Mouse (Mus musculus) embryonic facial prominence, embryonic 12.5 days (tissue): ENCODE results near the gene Tfg. TPM values are rescaled to one million over a fixed set of nuclear protein-coding genes. Genes with fewer than 3 reads are reported as not detected.

Source experiments
- ATAC-seq: fragments of 200-750 bp; cut with Nextera tagmentation; 2 replicates; pipeline ENCODE4 v1.8.0; 2017; ENCODE audit not compliant: insufficient number of reproducible peaks, insufficient read depth, low FRiP score, low TSS enrichment
- H3K27ac ChIP-seq: fragments of 300-500 bp; sonication (generic); 2 replicates; pipeline ENCODE4 v1.5.1; 2016; ENCODE audit warnings: mild to moderate bottlenecking
- H3K27me3 ChIP-seq: fragments of 300-500 bp; sonication (generic); 2 replicates; pipeline ENCODE4 v1.6.1; 2016; ENCODE audit warnings: mild to moderate bottlenecking, moderate library complexity
- H3K36me3 ChIP-seq: fragments of 300-500 bp; sonication (generic); 2 replicates; pipeline ENCODE4 v1.6.1; 2016; ENCODE audit warnings: mild to moderate bottlenecking
- H3K4me1 ChIP-seq: fragments of 300-500 bp; sonication (generic); 2 replicates; pipeline ENCODE4 v1.6.1; 2016
- H3K4me2 ChIP-seq: fragments of 300-500 bp; sonication (generic); replicated peaks from 2 replicates; pipeline ENCODE4 v1.6.1; 2016; ENCODE audit warnings: mild to moderate bottlenecking, moderate library complexity
- H3K4me3 ChIP-seq: fragments of 300-500 bp; sonication (generic); 2 replicates; pipeline ENCODE4 v1.5.1; 2016; ENCODE audit warnings: mild to moderate bottlenecking
- H3K9ac ChIP-seq: fragments of 300-500 bp; sonication (generic); 2 replicates; pipeline ENCODE4 v1.6.1; 2016; ENCODE audit warnings: mild to moderate bottlenecking, moderate library complexity
- H3K9me3 ChIP-seq: fragments of 300-500 bp; sonication (generic); 2 replicates; pipeline ENCODE4 v1.6.1; 2016; ENCODE audit warnings: mild to moderate bottlenecking, moderate library complexity
- WGBS: fragments of 180-500 bp; shearing (Covaris S2); methylation state at CpG from one replicate; pipeline ENCODE4 v1.1.7; 2016; 5-methylcytosine and 5-hydroxymethylcytosine counted together
- polyA plus RNA-seq: library from polyadenylated mRNA; unstranded; fragments of >200 nt; fragmentation: Nextera tagmentation; extraction: Ambion mirVana; gene quantifications from 2 replicates; pipeline ENCODE4 v1.2.1, GENCODE M21; 2016

The Tfg gene
- polyA plus RNA-seq, 1 experiment from 2014 or later, result 136 TPM

DNA sequence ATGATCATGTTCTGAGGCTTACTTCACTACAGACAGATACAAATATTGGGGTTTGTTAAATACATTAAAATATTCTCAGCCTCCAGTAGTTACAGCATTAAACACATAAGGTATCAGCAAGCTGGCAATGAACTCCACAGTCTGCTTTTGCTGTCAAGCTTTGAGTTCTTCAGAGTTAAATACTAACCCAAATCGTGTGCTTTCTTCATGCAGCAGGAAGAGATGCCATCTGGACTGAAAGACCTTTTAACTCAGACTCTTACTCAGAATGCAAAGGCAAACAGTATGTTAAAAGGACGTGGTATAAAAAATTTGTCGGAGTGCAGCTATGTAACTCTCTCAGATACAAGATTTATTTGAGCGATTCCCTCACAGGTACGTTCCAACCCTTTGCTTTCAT is 30.5 kb downstream of the Tfg start:
- H3K27ac ChIP-seq, result no peak overlapping the region
- WGBS, result 94% methylated on average over 5 of the region's 5 CpGs
- no peaks in the 10 kb centered on the region for H3K9me3 ChIP-seq
- no peak overlapping the region for H3K4me3 ChIP-seq
- H3K36me3 ChIP-seq, result peaks cover 26% of the 10 kb centered on the region
- no peak for ATAC-seq
- no peaks in the 10 kb centered on the region for H3K27me3 ChIP-seq
- H3K4me2 ChIP-seq, result no peak overlapping the region
- no peaks in the 10 kb centered on the region for H3K4me1 ChIP-seq
- H3K9ac ChIP-seq, result no peak overlapping the region

- ATAC-seq, result no peak
- H3K9ac ChIP-seq, result no peak overlapping the region
- H3K27me3 ChIP-seq, result no peaks in the 10 kb centered on the region
- H3K27ac ChIP-seq, result no peak overlapping the region
- no peak overlapping the region for H3K4me2 ChIP-seq
- H3K4me3 ChIP-seq, result no peak overlapping the region
- peaks cover 10% of the 10 kb centered on the region for H3K36me3 ChIP-seq
- 83% methylated on average over 8 of the region's 8 CpGs for WGBS
- H3K9me3 ChIP-seq, result no peaks in the 10 kb centered on the region
- H3K4me1 ChIP-seq, result no peaks in the 10 kb centered on the region
Observed at GRCm38 (mm10) chr16:56681010-56681645, 36.1 kb downstream of the Tfg start.

DNA sequence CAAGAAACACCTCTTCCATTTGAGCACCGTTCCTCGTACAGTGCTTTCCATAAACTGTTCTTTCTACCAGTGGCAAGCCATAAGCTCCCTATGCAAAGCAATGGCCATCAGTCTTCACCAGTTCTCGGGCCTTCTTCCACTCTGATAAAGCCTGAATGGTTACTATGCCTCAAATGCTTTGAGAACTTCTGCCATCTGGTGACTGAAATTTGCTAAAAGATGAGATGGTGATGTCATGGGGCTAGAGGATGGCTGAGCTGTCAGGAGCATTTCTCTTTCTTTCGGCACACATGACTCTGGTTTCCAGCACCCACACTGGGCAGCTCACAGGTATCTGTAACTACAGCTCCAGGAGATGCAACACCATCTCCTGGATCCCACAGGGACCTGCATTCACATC is 40.1 kb downstream of the Tfg start:
- Histone ChIP-seq H3K4me1 (no peaks in the 10 kb centered on the region), H3K4me2 (no peak overlapping the region), H3K9me3 (no peaks in the 10 kb centered on the region), H3K27me3 (no peaks in the 10 kb centered on the region), H3K27ac (no peak overlapping the region), H3K9ac (no peak overlapping the region), H3K4me3 (no peak overlapping the region), H3K36me3 (no peaks in the 10 kb centered on the region)
- WGBS, result 76% methylated on average over 4 of the region's 4 CpGs
- ATAC-seq, result no peak

GRCm38 (mm10) chr16:56673420-56673819 is 43.8 kb downstream of the Tfg start:
- ATAC-seq, result no peak
- Histone ChIP-seq H3K4me1 (no peaks in the 10 kb centered on the region), H3K4me2 (no peak overlapping the region), H3K27ac (no peak overlapping the region), H3K27me3 (no peaks in the 10 kb centered on the region), H3K36me3 (no peaks in the 10 kb centered on the region), H3K4me3 (no peak overlapping the region), H3K9ac (no peak overlapping the region), H3K9me3 (no peaks in the 10 kb centered on the region)
- 85% methylated on average over 2 of the region's 2 CpGs for WGBS

- H3K9ac ChIP-seq, result no peak overlapping the region
- ATAC-seq, result no peak
- no peaks in the 10 kb centered on the region for H3K9me3 ChIP-seq
- H3K27me3 ChIP-seq, result no peaks in the 10 kb centered on the region
- H3K4me3 ChIP-seq, result no peak overlapping the region
- no peaks in the 10 kb centered on the region for H3K36me3 ChIP-seq
- WGBS, result 77% methylated on average over 8 of the region's 8 CpGs
- H3K27ac ChIP-seq, result no peak overlapping the region
- H3K4me1 ChIP-seq, result no peaks in the 10 kb centered on the region
- H3K4me2 ChIP-seq, result no peak overlapping the region
Observed at GRCm38 (mm10) chr16:56670941-56671340, 46.3 kb downstream of the Tfg start.

GRCm38 (mm10) chr16:56669520-56669919 is 47.7 kb downstream of the Tfg start:
- no peak for ATAC-seq
- WGBS, result 54% methylated on average over 5 of the region's 5 CpGs

GRCm38 (mm10) chr16:56658866-56659265 is 58.4 kb downstream of the Tfg start:
- Histone ChIP-seq H3K4me2 (no peak overlapping the region), H3K27ac (no peak overlapping the region), H3K4me1 (no peaks in the 10 kb centered on the region), H3K9me3 (no peaks in the 10 kb centered on the region), H3K27me3 (no peaks in the 10 kb centered on the region), H3K4me3 (no peak overlapping the region), H3K9ac (no peak overlapping the region), H3K36me3 (no peaks in the 10 kb centered on the region)
- ATAC-seq, result no peak

More at GRCm38 (mm10) chr16:56669520-56669919, 47.7 kb downstream of the Tfg start:
- Histone ChIP-seq H3K27me3 (no peaks in the 10 kb centered on the region), H3K4me2 (no peak overlapping the region), H3K9me3 (no peaks in the 10 kb centered on the region), H3K27ac (no peak overlapping the region), H3K4me1 (no peaks in the 10 kb centered on the region), H3K9ac (no peak overlapping the region), H3K36me3 (no peaks in the 10 kb centered on the region), H3K4me3 (no peak overlapping the region)

GRCm38 (mm10) chr16:56655193-56655910 is 61.9 kb downstream of the Tfg start:
- H3K4me2 ChIP-seq, result no peak overlapping the region
- H3K9ac ChIP-seq, result no peak overlapping the region
- no peaks in the 10 kb centered on the region for H3K9me3 ChIP-seq
- H3K27me3 ChIP-seq, result no peaks in the 10 kb centered on the region
- H3K4me3 ChIP-seq, result no peak overlapping the region
- H3K4me1 ChIP-seq, result no peaks in the 10 kb centered on the region
- no peak for ATAC-seq
- WGBS, result 87% methylated on average over 12 of the region's 12 CpGs
- no peak overlapping the region for H3K27ac ChIP-seq
- H3K36me3 ChIP-seq, result no peaks in the 10 kb centered on the region

DNA sequence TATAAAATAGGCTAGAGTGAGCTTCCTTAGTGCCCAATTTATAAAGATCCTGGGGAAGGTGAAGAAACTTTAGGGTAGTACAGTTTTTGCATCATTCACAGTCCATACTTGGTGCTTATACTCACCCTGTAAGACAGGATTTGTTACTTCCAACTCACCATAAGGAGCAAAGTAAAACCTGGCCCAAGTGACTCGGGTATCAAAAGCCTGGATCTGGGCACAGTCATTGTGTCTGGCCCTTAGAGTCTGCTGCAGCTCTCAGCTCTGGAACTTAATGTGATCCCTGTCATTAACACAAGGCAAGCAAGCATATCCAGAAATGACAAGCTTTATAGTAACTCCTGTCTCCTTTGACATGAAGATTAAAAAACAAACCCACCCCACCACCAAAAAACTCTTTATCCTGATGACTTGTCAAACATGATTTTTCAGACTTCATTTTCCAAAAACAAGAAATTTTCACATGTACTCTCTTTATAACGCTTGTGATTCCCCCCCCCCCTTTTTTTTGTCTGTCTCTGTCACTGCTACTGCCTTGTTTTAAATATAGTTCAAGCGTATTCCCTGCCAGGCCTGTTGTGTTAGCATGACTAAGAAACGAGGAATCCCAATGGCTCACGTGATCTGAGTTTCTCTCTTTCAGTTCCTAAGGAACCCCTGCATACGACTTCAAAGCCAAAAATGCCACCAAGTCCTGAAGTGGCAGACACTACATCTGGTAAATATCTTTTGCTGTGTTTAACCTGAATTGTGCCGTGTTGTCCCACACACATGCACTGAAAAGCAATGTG is 70.7 kb downstream of the Tfg start:
- H3K9ac ChIP-seq, result no peak overlapping the region
- no peaks in the 10 kb centered on the region for H3K9me3 ChIP-seq
- H3K27ac ChIP-seq, result no peak overlapping the region
- ATAC-seq, result no peak
- H3K4me1 ChIP-seq, result no peaks in the 10 kb centered on the region
- no peaks in the 10 kb centered on the region for H3K27me3 ChIP-seq
- no peaks in the 10 kb centered on the region for H3K36me3 ChIP-seq
- 50% methylated on average over 7 of the region's 7 CpGs for WGBS
- no peak overlapping the region for H3K4me3 ChIP-seq
- no peak overlapping the region for H3K4me2 ChIP-seq

- H3K4me3 ChIP-seq, result no peak overlapping the region
- no peak overlapping the region for H3K27ac ChIP-seq
Observed at GRCm38 (mm10) chr16:56645251-56645650, 72.0 kb downstream of the Tfg start.

More at GRCm38 (mm10) chr16:56645251-56645650, 72.0 kb downstream of the Tfg start:
- no peak overlapping the region for H3K9ac ChIP-seq
- H3K27me3 ChIP-seq, result no peaks in the 10 kb centered on the region
- no peaks in the 10 kb centered on the region for H3K4me1 ChIP-seq
- H3K36me3 ChIP-seq, result no peaks in the 10 kb centered on the region
- 28% methylated on average over 2 of the region's 2 CpGs for WGBS
- ATAC-seq, result no peak
- H3K9me3 ChIP-seq, result no peaks in the 10 kb centered on the region
- no peak overlapping the region for H3K4me2 ChIP-seq
